Comparison of ENCODE assay signal across 7 mouse cellular contexts in genomic region chr5:138160842-138161665, GRCm38 (mm10). TPM values are rescaled to one million over a fixed set of nuclear protein-coding genes. Genes with fewer than 3 reads are reported as not detected.
DNase-seq lines count a peak whose midpoint lies in the region; ATAC-seq lines count a peak whose summit lies in the region.

Cops6 (plus strand) TSS chr5:138161071.

- peak within 1 kb of the TSS; percentile 74 for H3K4me3 ChIP-seq in intestine, embryonic 16.5 days (ENCODE audit: low read length)
- H3K4me3 ChIP-seq in midbrain, embryonic 11.5 days (ENCODE audit: low read depth, low read length): peak within 1 kb of the TSS; percentile 81

- 0% methylated on average over 42 of the region's 42 CpGs for WGBS in intestine, embryonic 16.5 days
- WGBS in midbrain, embryonic 11.5 days: under 1% methylated on average over 42 of the region's 42 CpGs

- H3K9ac ChIP-seq in intestine, embryonic 16.5 days (ENCODE audit: low read depth, low read length): peak within 1 kb of the TSS; percentile 91
- peak within 1 kb of the TSS; percentile 86 for H3K9ac ChIP-seq in midbrain, embryonic 11.5 days (ENCODE audit: low read length)

- peaks cover 14% of the 10 kb centered on the region for H3K36me3 ChIP-seq in intestine, embryonic 16.5 days (ENCODE audit: control insufficient read depth, insufficient read depth, low read length)
- H3K36me3 ChIP-seq in midbrain, embryonic 11.5 days (ENCODE audit: control insufficient read depth, insufficient read depth, low read length): peaks cover 18% of the 10 kb centered on the region

- intact Hi-C loops in left cerebral cortex, postnatal 36 days (cut with DNase I): loop anchor here (1.0 kb wide), 2 partner anchors 10 to 374 kb away; partner anchors contain the start of genes Mepce and Zcwpw1

- peak; percentile 95 for ATAC-seq in intestine, embryonic 16.5 days
- ATAC-seq in midbrain, embryonic 11.5 days (ENCODE audit: low FRiP score): peak; percentile 96

- DNase-seq in adrenal gland, adult 8-10 months: peak; percentile 91
- DNase-seq in embryo, embryonic 9.5 days (ENCODE audit: extremely low spot score): peak; percentile 95
- DNase-seq in gastrocnemius, postnatal 4 days (ENCODE audit: low spot score in 2 of 2): peak; percentile 89 to 94
- peak; percentile 96 to 97 for DNase-seq in left cerebral cortex, postnatal 36 days (ENCODE audit: low spot score in 2 of 2)
- peak; percentile 99 for DNase-seq in midbrain, embryonic 11.5 days (ENCODE audit: low spot score, missing footprints)
- peak; percentile 82 for DNase-seq in skeletal muscle tissue, adult 2 months (ENCODE audit: low read depth, low spot score)

- H3K27me3 ChIP-seq in intestine, embryonic 16.5 days (replicated peaks; ENCODE audit: control insufficient read depth, insufficient read depth, low read length): no peaks in the 10 kb centered on the region
- no peaks in the 10 kb centered on the region for H3K27me3 ChIP-seq in midbrain, embryonic 11.5 days (ENCODE audit: control insufficient read depth, insufficient read depth, low read length)

- H3K4me1 ChIP-seq in intestine, embryonic 16.5 days (ENCODE audit: control insufficient read depth, insufficient read depth, low read length): peaks cover 12% of the 10 kb centered on the region
- H3K4me1 ChIP-seq in midbrain, embryonic 11.5 days (ENCODE audit: control insufficient read depth, insufficient read depth, low read length): peaks cover 5% of the 10 kb centered on the region

- peak within 1 kb of the TSS; percentile 65 for H3K27ac ChIP-seq in intestine, embryonic 16.5 days (ENCODE audit: low read length)
- H3K27ac ChIP-seq in midbrain, embryonic 11.5 days (ENCODE audit: low read depth, low read length): peak within 1 kb of the TSS; percentile 30

- H3K9me3 ChIP-seq in intestine, embryonic 16.5 days (ENCODE audit: control insufficient read depth, low read length): no peaks in the 10 kb centered on the region
- no peaks in the 10 kb centered on the region for H3K9me3 ChIP-seq in midbrain, embryonic 11.5 days (ENCODE audit: control insufficient read depth, low read length)

- H3K4me2 ChIP-seq in intestine, embryonic 16.5 days (ENCODE audit: low read depth, low read length): peak within 1 kb of the TSS; percentile 66
- peak within 1 kb of the TSS; percentile 81 for H3K4me2 ChIP-seq in midbrain, embryonic 11.5 days

RNA-seq across cellular contexts. Expression of gene Cops6, which starts in this region (rescaled TPM):
- 100 to 1,000 TPM; 123 to 142 (median 139) TPM for total RNA-seq in adrenal gland, adult 8-10 months (2022)
- 100 to 1,000 TPM; 141 to 142 TPM for total RNA-seq in gastrocnemius, postnatal 4 days (2021)
- polyA plus RNA-seq in intestine, embryonic 16.5 days (2015; fragmentation: Nextera tagmentation; extraction: Ambion mirVana): 282 and 303 TPM in 2 replicates
- 100 to 1,000 TPM; 122 to 137 TPM for total RNA-seq in left cerebral cortex, postnatal 36 days (2021)
- polyA plus RNA-seq in midbrain, embryonic 11.5 days (2014; fragmentation: Nextera tagmentation; extraction: Ambion mirVana): 262 and 293 TPM in 2 replicates

Comparison
In these comparisons a context has a peak if more than half of its experiments do, and no peak if none do; other contexts are left out.
1. Peak in every context shown above with its lines: DNase-seq, ATAC-seq, H3K4me3 ChIP-seq and H3K27ac ChIP-seq.